Mouse (Mus musculus): ENCODE measurements around the gene Ints6.

DNA sequence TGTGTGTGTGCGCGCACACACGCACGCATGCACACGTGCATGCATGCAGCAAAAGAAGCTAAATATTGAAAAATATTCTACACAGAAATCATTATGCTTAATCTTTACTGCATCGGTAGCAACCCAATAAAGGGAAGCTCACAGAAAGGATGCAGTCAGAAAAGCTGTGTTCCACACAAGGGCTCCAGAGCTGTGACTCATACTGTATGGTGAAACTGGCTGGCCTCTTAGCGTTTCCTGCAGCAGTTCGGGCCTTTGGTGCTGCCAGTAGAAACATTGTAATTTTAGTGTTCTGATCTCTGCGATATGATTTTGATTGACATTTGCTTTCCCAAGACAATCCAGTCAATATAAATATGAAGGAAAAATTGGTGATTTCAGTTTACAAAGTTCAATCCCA is 17.1 kb upstream of the Ints6 start:
- no peak for TF ChIP-seq POLR2A (IDR thresholded peaks at IDR 0.05; ENCODE audit: insufficient read depth, low read depth, low read length)
- TF ChIP-seq CTCF (IDR thresholded peaks at IDR 0.05), result no peak
- TF ChIP-seq EP300 (IDR thresholded peaks at IDR 0.05; ENCODE audit: insufficient read depth, low read depth, low read length), result no peak
